In the genomic region with DNA sequence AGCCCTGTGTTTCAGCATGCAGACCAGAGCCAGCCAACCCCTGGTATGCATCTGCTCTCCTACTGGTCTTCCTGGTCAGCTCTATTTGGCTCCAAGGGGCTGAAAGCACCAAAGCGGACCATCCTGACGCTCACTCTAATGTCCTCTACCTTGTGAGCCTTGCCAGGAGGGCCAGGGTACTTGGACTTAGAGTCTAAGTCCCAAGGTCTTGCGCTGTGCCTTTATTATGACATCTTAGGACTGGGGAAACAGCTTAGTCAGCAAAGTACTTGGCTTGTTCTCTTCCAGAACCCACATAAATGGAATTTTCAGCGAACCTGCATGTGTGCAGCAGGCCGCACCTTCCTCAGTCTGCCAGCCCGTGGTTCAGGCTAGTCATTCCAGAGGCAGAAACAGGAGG, we compare ENCODE assay signal across 23 mouse cellular contexts.
DNase-seq lines count a peak whose midpoint lies in the region; ATAC-seq lines count a peak whose summit lies in the region.
"Had no signal": no experiment of that assay in that cellular context is flagged by ENCODE, and none has a peak within 500 bp of the region (broad histone marks: within the 10 kb centered on the region; RNA-seq: fewer than 3 reads in every experiment).

No protein-coding gene starts in this region.

- no peaks in the 10 kb centered on the region for H3K36me3 ChIP-seq in heart, embryonic 13.5 days
- no peaks in the 10 kb centered on the region for H3K36me3 ChIP-seq in kidney, embryonic 14.5 days (ENCODE audit: control insufficient read depth, insufficient read depth, low read length)
- no peaks in the 10 kb centered on the region for H3K36me3 ChIP-seq in intestine, embryonic 15.5 days
- H3K36me3 ChIP-seq in limb, embryonic 15.5 days: no peaks in the 10 kb centered on the region
- H3K36me3 ChIP-seq: G1E; heart, embryonic 15.5 days; hindbrain, embryonic 12.5 days; liver, embryonic 12.5 days; lung, embryonic 15.5 days; neural tube, embryonic 13.5 days had no signal

- no peak overlapping the region for H3K4me2 ChIP-seq in heart, embryonic 13.5 days
- H3K4me2 ChIP-seq in kidney, embryonic 14.5 days (replicated peaks; ENCODE audit: low read depth, low read length): no peak overlapping the region
- H3K4me2 ChIP-seq in intestine, embryonic 15.5 days (replicated peaks): no peak overlapping the region
- no peak overlapping the region for H3K4me2 ChIP-seq in limb, embryonic 15.5 days
- H3K4me2 ChIP-seq: forebrain, embryonic 13.5 days; heart, embryonic 15.5 days; hindbrain, embryonic 12.5 days; liver, embryonic 12.5 days; lung, embryonic 15.5 days; midbrain, embryonic 11.5 days; neural tube, embryonic 13.5 days had no signal

- ATAC-seq in heart, embryonic 13.5 days (ENCODE audit: extremely low read depth, insufficient number of reproducible peaks, low FRiP score, low TSS enrichment): no peak
- ATAC-seq in kidney, embryonic 14.5 days (ENCODE audit: low FRiP score, low TSS enrichment): no peak
- no peak for ATAC-seq in intestine, embryonic 15.5 days
- ATAC-seq in limb, embryonic 15.5 days (ENCODE audit: insufficient number of reproducible peaks, low FRiP score, low TSS enrichment, low read depth): no peak
- ATAC-seq: forebrain, embryonic 13.5 days; liver, embryonic 12.5 days had no signal

- no peaks in the 10 kb centered on the region for H3K9me3 ChIP-seq in heart, embryonic 13.5 days
- no peaks in the 10 kb centered on the region for H3K9me3 ChIP-seq in kidney, embryonic 14.5 days (ENCODE audit: control insufficient read depth, low read length)
- H3K9me3 ChIP-seq in intestine, embryonic 15.5 days: no peaks in the 10 kb centered on the region
- H3K9me3 ChIP-seq in limb, embryonic 15.5 days: no peaks in the 10 kb centered on the region
- H3K9me3 ChIP-seq: forebrain, embryonic 13.5 days; heart, embryonic 15.5 days; hindbrain, embryonic 12.5 days; liver, embryonic 12.5 days; lung, embryonic 15.5 days; neural tube, embryonic 13.5 days had no signal

- intact Hi-C loops in heart, postnatal 14 days (cut with DNase I): no loop called here

- H3K4me1 ChIP-seq in heart, embryonic 13.5 days: peaks cover 71% of the 10 kb centered on the region
- peaks cover 47% of the 10 kb centered on the region for H3K4me1 ChIP-seq in kidney, embryonic 14.5 days (ENCODE audit: control insufficient read depth, insufficient read depth, low read length)
- H3K4me1 ChIP-seq in intestine, embryonic 15.5 days (replicated peaks): peaks cover 54% of the 10 kb centered on the region
- peaks cover 73% of the 10 kb centered on the region for H3K4me1 ChIP-seq in limb, embryonic 15.5 days
- H3K4me1 ChIP-seq: liver, embryonic 12.5 days had no signal

- no peaks in the 10 kb centered on the region for H3K27me3 ChIP-seq in heart, embryonic 13.5 days (replicated peaks)
- no peaks in the 10 kb centered on the region for H3K27me3 ChIP-seq in kidney, embryonic 14.5 days (ENCODE audit: control insufficient read depth, insufficient read depth, low read length)
- H3K27me3 ChIP-seq in intestine, embryonic 15.5 days (replicated peaks): no peaks in the 10 kb centered on the region
- no peaks in the 10 kb centered on the region for H3K27me3 ChIP-seq in limb, embryonic 15.5 days
- H3K27me3 ChIP-seq: forebrain, embryonic 13.5 days; heart, embryonic 15.5 days; hindbrain, embryonic 12.5 days; liver, embryonic 12.5 days; lung, embryonic 15.5 days; neural tube, embryonic 13.5 days had no signal

- no peak overlapping the region for H3K4me3 ChIP-seq in heart, embryonic 13.5 days
- H3K4me3 ChIP-seq in kidney, embryonic 14.5 days (ENCODE audit: low read length): no peak overlapping the region
- no peak overlapping the region for H3K4me3 ChIP-seq in intestine, embryonic 15.5 days (replicated peaks)
- H3K4me3 ChIP-seq in limb, embryonic 15.5 days: no peak overlapping the region
- H3K4me3 ChIP-seq: forebrain, embryonic 13.5 days; heart, embryonic 15.5 days; hindbrain, embryonic 12.5 days; liver, embryonic 12.5 days; lung, embryonic 15.5 days; neural tube, embryonic 13.5 days had no signal

- H3K9ac ChIP-seq in heart, embryonic 13.5 days: peak overlapping the region; percentile 40; the same call in 1 of the 2 replicates
- H3K9ac ChIP-seq in kidney, embryonic 14.5 days (ENCODE audit: low read depth, low read length): no peak overlapping the region
- no peak overlapping the region for H3K9ac ChIP-seq in intestine, embryonic 15.5 days
- no peak overlapping the region for H3K9ac ChIP-seq in limb, embryonic 15.5 days
- H3K9ac ChIP-seq: forebrain, embryonic 13.5 days; heart, embryonic 15.5 days; hindbrain, embryonic 12.5 days; liver, embryonic 12.5 days; lung, embryonic 15.5 days; neural tube, embryonic 13.5 days had no signal

- H3K27ac ChIP-seq in heart, embryonic 13.5 days (replicated peaks): peak overlapping the region; percentile 45; the same call in 1 of the 2 replicates
- H3K27ac ChIP-seq in kidney, embryonic 14.5 days (ENCODE audit: low read depth, low read length): no peak overlapping the region
- H3K27ac ChIP-seq in intestine, embryonic 15.5 days: 0 out of 2 replicates have a peak overlapping the region, but pooled peaks have one; percentile 33
- peak overlapping the region; percentile 57 for H3K27ac ChIP-seq in limb, embryonic 15.5 days
- H3K27ac ChIP-seq: forebrain, embryonic 13.5 days; heart, embryonic 15.5 days; hindbrain, embryonic 12.5 days; liver, embryonic 12.5 days; lung, embryonic 15.5 days; macrophage; neural tube, embryonic 13.5 days had no signal

- 80% methylated on average over 6 of the region's 6 CpGs for WGBS in heart, embryonic 13.5 days
- 87% methylated on average over 6 of the region's 6 CpGs for WGBS in kidney, embryonic 14.5 days
- whole genome bisulfite sequencing in intestine, embryonic 15.5 days: 82% methylated on average over 6 of the region's 6 CpGs
- 68% methylated on average over 6 of the region's 6 CpGs for WGBS in limb, embryonic 15.5 days

- DNase-seq in heart, postnatal 14 days: no peak
- peak; percentile 19 to 39 for DNase-seq in kidney, postnatal 36 days
- DNase-seq in gastrocnemius, postnatal 10 days: no peak
- DNase-seq in embryo, embryonic 9.5 days (ENCODE audit: extremely low spot score): no peak
- DNase-seq: B cell, adult 2 months; cerebellum, adult 11 months; cerebellum, postnatal 36 days; gastrocnemius, postnatal 36 days; layer of hippocampus, adult 9-11 months; spleen, adult 18-20 months had no signal

Comparison
In these comparisons a context has a peak if more than half of its experiments do, and no peak if none do; other contexts are left out.
1. DNase-seq: peak in kidney, postnatal 36 days (2 of 2); none in heart, postnatal 14 days (0 of 2), gastrocnemius, postnatal 10 days (single experiment) and embryo, embryonic 9.5 days (single experiment).